Mouse (Mus musculus) brain, embryonic 18.5 days (tissue): ENCODE data around the gene Hyal3.
A peak's percentile ranks its signal among the peaks of the same experiment; 100 is the strongest.
"Not testable (repeated sequence)": the region's sequence is repeated elsewhere in the genome, so short reads cannot be mapped to it uniquely, and the experiment has no call there.

Source experiments
- DNase-seq: peaks from one replicate; pipeline ENCODE4 v3.0.0-alpha.2; 2012; ENCODE audit warnings: low read depth, low spot score

The Hyal3 gene

GRCm38 (mm10) chr9:107571534-107572326 lies 8.9 kb upstream of the Hyal3 start:
- DNase-seq: no peak

- DNase-seq: no peak
Observed at GRCm38 (mm10) chr9:107572327-107572662, 8.3 kb upstream of the Hyal3 start.

- not testable (repeated sequence) for DNase-seq
Observed at GRCm38 (mm10) chr9:107573774-107574173, 6.8 kb upstream of the Hyal3 start.

GRCm38 (mm10) chr9:107575579-107576356 lies 4.8 kb upstream of the Hyal3 start:
- no peak for DNase-seq

GRCm38 (mm10) chr9:107576357-107577107 lies 4.1 kb upstream of the Hyal3 start, which contains the start of gene Hyal1:
Gene Hyal1 (plus strand): TSS chr9:107576927.
- DNase-seq: no peak

- no peak for DNase-seq
Observed at GRCm38 (mm10) chr9:107577871-107578270, 2.7 kb upstream of the Hyal3 start.

GRCm38 (mm10) chr9:107578587-107578986 lies 2.0 kb upstream of the Hyal3 start, which contains the start of gene Naa80:
Gene Naa80 (plus strand): TSS chr9:107578887.
- DNase-seq: no peak

- DNase-seq: no peak
Observed at GRCm38 (mm10) chr9:107579023-107579900, 1.4 kb upstream of the Hyal3 start.

GRCm38 (mm10) chr9:107581584-107581983 lies 966 bp downstream of the Hyal3 start:
- DNase-seq: no peak

- DNase-seq: no peak
Observed at GRCm38 (mm10) chr9:107582509-107583062, 2.0 kb downstream of the Hyal3 start.

- DNase-seq: no peak
Observed at GRCm38 (mm10) chr9:107583174-107583573, 2.6 kb downstream of the Hyal3 start.

GRCm38 (mm10) chr9:107586504-107586903 lies 5.9 kb downstream of the Hyal3 start:
- DNase-seq: no peak

GRCm38 (mm10) chr9:107586974-107587832 lies 6.6 kb downstream of the Hyal3 start, which contains the start of gene Ifrd2:
Gene Ifrd2 (plus strand): TSS chr9:107587642.
- peak; percentile 98 for DNase-seq

- no peak for DNase-seq
Observed at GRCm38 (mm10) chr9:107587833-107588639, 7.4 kb downstream of the Hyal3 start.

GRCm38 (mm10) chr9:107590058-107590772 lies 9.6 kb downstream of the Hyal3 start:
- no peak for DNase-seq

- no peak for DNase-seq
Observed at GRCm38 (mm10) chr9:107590773-107591060, 10.1 kb downstream of the Hyal3 start.

- DNase-seq: no peak
Observed at GRCm38 (mm10) chr9:107593101-107593976, 12.7 kb downstream of the Hyal3 start.
